Mouse (Mus musculus) embryonic facial prominence, embryonic 12.5 days (tissue): Measurements from ENCODE around the gene Kcnma1. TPM values are rescaled to one million over a fixed set of nuclear protein-coding genes. Genes with fewer than 3 reads are reported as not detected.

Experiments used
- ATAC-seq: fragments of 200-750 bp; cut with Nextera tagmentation; 2 replicates; pipeline ENCODE4 v1.8.0; 2017; ENCODE audit not compliant: insufficient number of reproducible peaks, insufficient read depth, low FRiP score, low TSS enrichment
- H3K27ac ChIP-seq: fragments of 300-500 bp; sonication (generic); 2 replicates; pipeline ENCODE4 v1.5.1; 2016; ENCODE audit warnings: mild to moderate bottlenecking
- H3K27me3 ChIP-seq: fragments of 300-500 bp; sonication (generic); 2 replicates; pipeline ENCODE4 v1.6.1; 2016; ENCODE audit warnings: mild to moderate bottlenecking, moderate library complexity
- H3K36me3 ChIP-seq: fragments of 300-500 bp; sonication (generic); 2 replicates; pipeline ENCODE4 v1.6.1; 2016; ENCODE audit warnings: mild to moderate bottlenecking
- H3K4me1 ChIP-seq: fragments of 300-500 bp; sonication (generic); 2 replicates; pipeline ENCODE4 v1.6.1; 2016
- H3K4me2 ChIP-seq: fragments of 300-500 bp; sonication (generic); replicated peaks from 2 replicates; pipeline ENCODE4 v1.6.1; 2016; ENCODE audit warnings: mild to moderate bottlenecking, moderate library complexity
- H3K4me3 ChIP-seq: fragments of 300-500 bp; sonication (generic); 2 replicates; pipeline ENCODE4 v1.5.1; 2016; ENCODE audit warnings: mild to moderate bottlenecking
- H3K9ac ChIP-seq: fragments of 300-500 bp; sonication (generic); 2 replicates; pipeline ENCODE4 v1.6.1; 2016; ENCODE audit warnings: mild to moderate bottlenecking, moderate library complexity
- H3K9me3 ChIP-seq: fragments of 300-500 bp; sonication (generic); 2 replicates; pipeline ENCODE4 v1.6.1; 2016; ENCODE audit warnings: mild to moderate bottlenecking, moderate library complexity
- WGBS: fragments of 180-500 bp; shearing (Covaris S2); methylation state at CpG from one replicate; pipeline ENCODE4 v1.1.7; 2016; 5-methylcytosine and 5-hydroxymethylcytosine counted together
- polyA plus RNA-seq: library from polyadenylated mRNA; unstranded; fragments of >200 nt; fragmentation: Nextera tagmentation; extraction: Ambion mirVana; gene quantifications from 2 replicates; pipeline ENCODE4 v1.2.1, GENCODE M21; 2016

The Kcnma1 gene
- polyA plus RNA-seq, 1 experiment from 2014 or later, result 2.2 TPM

GRCm38 (mm10) chr14:23357529-23358278, 656.6 kb downstream of the Kcnma1 start:
- H3K4me1 ChIP-seq, result peaks cover 3% of the 10 kb centered on the region; the same call in 1 of the 2 replicates
- H3K9me3 ChIP-seq, result no peaks in the 10 kb centered on the region
- H3K4me3 ChIP-seq, result no peak overlapping the region
- no peak overlapping the region for H3K4me2 ChIP-seq
- H3K27ac ChIP-seq, result no peak overlapping the region
- no peaks in the 10 kb centered on the region for H3K27me3 ChIP-seq
- no peaks in the 10 kb centered on the region for H3K36me3 ChIP-seq
- WGBS, result 73% methylated on average over 8 of the region's 8 CpGs
- H3K9ac ChIP-seq, result no peak overlapping the region
- no peak for ATAC-seq

- Histone ChIP-seq H3K4me3 (no peak overlapping the region), H3K27me3 (no peaks in the 10 kb centered on the region), H3K9me3 (no peaks in the 10 kb centered on the region), H3K4me1 (no peaks in the 10 kb centered on the region), H3K27ac (no peak overlapping the region), H3K9ac (no peak overlapping the region), H3K36me3 (no peaks in the 10 kb centered on the region), H3K4me2 (no peak overlapping the region)
- 81% methylated on average over 3 of the region's 3 CpGs for WGBS
- no peak for ATAC-seq
Measured at GRCm38 (mm10) chr14:23326786-23327185, 687.5 kb downstream of the Kcnma1 start.

GRCm38 (mm10) chr14:23305288-23305687, 709.0 kb downstream of the Kcnma1 start:
- Histone ChIP-seq H3K4me3 (no peak overlapping the region), H3K9ac (no peak overlapping the region), H3K36me3 (no peaks in the 10 kb centered on the region), H3K9me3 (no peaks in the 10 kb centered on the region), H3K27me3 (no peaks in the 10 kb centered on the region), H3K4me1 (no peaks in the 10 kb centered on the region), H3K4me2 (no peak overlapping the region), H3K27ac (no peak overlapping the region)
- ATAC-seq, result no peak
- 90% methylated on average over 5 of the region's 5 CpGs for WGBS

- no peak for ATAC-seq
- Histone ChIP-seq H3K27me3 (no peaks in the 10 kb centered on the region), H3K4me2 (no peak overlapping the region), H3K4me3 (no peak overlapping the region), H3K27ac (no peak overlapping the region), H3K36me3 (no peaks in the 10 kb centered on the region), H3K9ac (no peak overlapping the region), H3K4me1 (no peaks in the 10 kb centered on the region), H3K9me3 (no peaks in the 10 kb centered on the region)
- WGBS, result 92% methylated on average over 2 of the region's 2 CpGs
Measured at GRCm38 (mm10) chr14:23300443-23300842, 713.8 kb downstream of the Kcnma1 start.

- no peaks in the 10 kb centered on the region for H3K9me3 ChIP-seq
- no peak overlapping the region for H3K4me3 ChIP-seq
- no peak for ATAC-seq
- WGBS, result 53% methylated on average over 2 of the region's 2 CpGs
- H3K36me3 ChIP-seq, result no peaks in the 10 kb centered on the region
- no peak overlapping the region for H3K9ac ChIP-seq
- H3K4me2 ChIP-seq, result no peak overlapping the region
- H3K27me3 ChIP-seq, result no peaks in the 10 kb centered on the region
- H3K27ac ChIP-seq, result no peak overlapping the region
- H3K4me1 ChIP-seq, result no peaks in the 10 kb centered on the region
Measured at GRCm38 (mm10) chr14:23290634-23291033, 723.7 kb downstream of the Kcnma1 start.

- 52% methylated on average over 4 of the region's 4 CpGs for whole genome bisulfite sequencing
- H3K27me3 ChIP-seq, result no peaks in the 10 kb centered on the region
- no peaks in the 10 kb centered on the region for H3K4me1 ChIP-seq
- no peak overlapping the region for H3K27ac ChIP-seq
- no peak overlapping the region for H3K4me2 ChIP-seq
- H3K36me3 ChIP-seq, result no peaks in the 10 kb centered on the region
- no peak overlapping the region for H3K4me3 ChIP-seq
- H3K9me3 ChIP-seq, result no peaks in the 10 kb centered on the region
- no peak for ATAC-seq
- no peak overlapping the region for H3K9ac ChIP-seq
Measured at GRCm38 (mm10) chr14:23266554-23267309, 747.6 kb downstream of the Kcnma1 start.

GRCm38 (mm10) chr14:23253154-23253553, 761.1 kb downstream of the Kcnma1 start:
- WGBS, result 73% methylated on average over 4 of the region's 4 CpGs
- H3K27me3 ChIP-seq, result no peaks in the 10 kb centered on the region
- H3K27ac ChIP-seq, result no peak overlapping the region
- H3K9me3 ChIP-seq, result no peaks in the 10 kb centered on the region
- no peak overlapping the region for H3K4me3 ChIP-seq
- no peak overlapping the region for H3K9ac ChIP-seq
- no peaks in the 10 kb centered on the region for H3K36me3 ChIP-seq
- H3K4me2 ChIP-seq, result no peak overlapping the region
- H3K4me1 ChIP-seq, result no peaks in the 10 kb centered on the region
- no peak for ATAC-seq

GRCm38 (mm10) chr14:23244446-23244845, 769.8 kb downstream of the Kcnma1 start:
- H3K9ac ChIP-seq, result no peak overlapping the region
- H3K27me3 ChIP-seq, result no peaks in the 10 kb centered on the region
- H3K4me3 ChIP-seq, result no peak overlapping the region
- ATAC-seq, result no peak
- no peak overlapping the region for H3K27ac ChIP-seq
- H3K36me3 ChIP-seq, result no peaks in the 10 kb centered on the region
- H3K4me2 ChIP-seq, result no peak overlapping the region
- no peaks in the 10 kb centered on the region for H3K4me1 ChIP-seq
- 83% methylated on average over 5 of the region's 5 CpGs for WGBS
- H3K9me3 ChIP-seq, result no peaks in the 10 kb centered on the region

- no peak overlapping the region for H3K4me3 ChIP-seq
- no peak overlapping the region for H3K9ac ChIP-seq
- no peaks in the 10 kb centered on the region for H3K27me3 ChIP-seq
- H3K4me1 ChIP-seq, result no peaks in the 10 kb centered on the region
- no peak overlapping the region for H3K27ac ChIP-seq
- no peaks in the 10 kb centered on the region for H3K36me3 ChIP-seq
- H3K9me3 ChIP-seq, result no peaks in the 10 kb centered on the region
- no peak overlapping the region for H3K4me2 ChIP-seq
- ATAC-seq, result no peak
Measured at GRCm38 (mm10) chr14:23243857-23244256, 770.4 kb downstream of the Kcnma1 start.

Other genes starting within 250 kb of the Kcnma1 start
- gene Dlg5, start 231.4 kb upstream of the Kcnma1 start, polyA plus RNA-seq, result 28.9 and 30.3 TPM in 2 replicates